Mouse (Mus musculus) erythroblast, embryonic 14.5 days (primary cell): ENCODE results near the gene 4930568D16Rik.

Experiments
- GATA1 ChIP-seq: IDR thresholded peaks from 2 replicates; pipeline ENCODE4 v1.6.1; 2012; ENCODE audit warnings: low read length, inconsistent platforms, mixed read lengths
- TAL1 ChIP-seq: IDR thresholded peaks from 3 replicates; pipeline ENCODE4 v1.6.1; 2012; ENCODE audit warnings: low read length, inconsistent platforms, mixed read lengths

DNA sequence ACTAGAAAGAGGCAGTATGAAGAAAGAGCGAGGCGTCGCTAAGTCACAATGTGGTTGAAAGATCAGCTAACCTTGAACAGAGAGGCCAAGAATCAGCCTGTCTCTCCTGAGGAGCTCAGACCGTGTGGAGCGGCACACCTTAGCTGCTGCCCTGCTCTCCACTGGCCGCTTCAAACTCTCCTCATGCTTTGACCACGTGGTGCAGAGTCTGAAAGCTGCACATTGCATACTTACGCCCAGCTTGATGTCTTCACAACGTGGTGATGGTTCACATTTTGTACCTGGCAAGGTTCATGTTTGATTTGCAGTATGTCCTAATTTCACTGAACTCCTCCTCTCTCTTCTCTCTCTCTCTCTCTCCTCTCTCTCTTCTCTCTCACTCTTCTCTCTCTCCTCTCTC is 11.8 kb upstream of the 4930568D16Rik start:
- TF ChIP-seq TAL1 (no peak), GATA1 (no peak)
